Mouse (Mus musculus) myocyte (in vitro differentiated cells): ENCODE results near the gene Hist2h2be.

Experiments
- CEBPB ChIP-seq: IDR thresholded peaks from 2 replicates; pipeline ENCODE4 v1.6.1; 2011; ENCODE audit warnings: mild to moderate bottlenecking, moderate library complexity; ENCODE audit not compliant: poor library complexity, insufficient read depth, severe bottlenecking
- E2F4 ChIP-seq: IDR thresholded peaks from one replicate; pipeline ENCODE4 v1.6.1; 2011; ENCODE audit warnings: mild to moderate bottlenecking, control low read depth, moderate library complexity; ENCODE audit not compliant: insufficient read depth
- MAX ChIP-seq: IDR thresholded peaks from one replicate; pipeline ENCODE4 v1.6.1; 2011; ENCODE audit warnings: low read depth, mild to moderate bottlenecking, control low read depth
- MYOD1 ChIP-seq, 3 experiments: IDR thresholded peaks; one replicate each; pipeline ENCODE4 v1.6.1; 2011; ENCODE audit warnings: control low read depth in 2 of 3, low read depth in 2 of 3, mild to moderate bottlenecking in 2 of 3, moderate library complexity in 1 of 3; ENCODE audit not compliant: insufficient read length in 2 of 3, control insufficient read depth in 1 of 3
- MYOG ChIP-seq, 3 experiments: IDR thresholded peaks; one replicate each; pipeline ENCODE4 v1.6.1; 2011; ENCODE audit warnings: control low read depth in 2 of 3, low read depth in 2 of 3, mild to moderate bottlenecking in 2 of 3; ENCODE audit not compliant: insufficient read length in 2 of 3, control insufficient read depth in 1 of 3, insufficient read depth in 1 of 3
- POLR2A ChIP-seq: IDR thresholded peaks from one replicate; pipeline ENCODE4 v1.6.1; 2011; ENCODE audit warnings: low read depth, mild to moderate bottlenecking, control low read depth, moderate library complexity; ENCODE audit not compliant: insufficient read length
- POLR2AphosphoS2 ChIP-seq: IDR thresholded peaks from one replicate; pipeline ENCODE4 v1.6.1; 2011; ENCODE audit warnings: low read depth, control low read depth; ENCODE audit not compliant: insufficient read length
- REST ChIP-seq: IDR thresholded peaks from one replicate; pipeline ENCODE4 v1.6.1; 2011; ENCODE audit warnings: mild to moderate bottlenecking, control low read depth, moderate library complexity; ENCODE audit not compliant: insufficient read depth, insufficient read length
- SRF ChIP-seq: IDR thresholded peaks from one replicate; pipeline ENCODE4 v1.6.1; 2011; ENCODE audit warnings: low read depth; ENCODE audit not compliant: control insufficient read depth, insufficient read length
- TCF12 ChIP-seq: IDR thresholded peaks from one replicate; pipeline ENCODE4 v1.6.1; 2011; ENCODE audit warnings: mild to moderate bottlenecking, control low read depth; ENCODE audit not compliant: poor library complexity, insufficient read depth, severe bottlenecking
- TCF3 ChIP-seq: IDR thresholded peaks from one replicate; pipeline ENCODE4 v1.6.1; 2011; ENCODE audit warnings: low read depth, control low read depth; ENCODE audit not compliant: insufficient read length
- USF1 ChIP-seq: IDR thresholded peaks from one replicate; pipeline ENCODE4 v1.6.1; 2011; ENCODE audit warnings: low read depth, mild to moderate bottlenecking, control low read depth, moderate library complexity

DNA sequence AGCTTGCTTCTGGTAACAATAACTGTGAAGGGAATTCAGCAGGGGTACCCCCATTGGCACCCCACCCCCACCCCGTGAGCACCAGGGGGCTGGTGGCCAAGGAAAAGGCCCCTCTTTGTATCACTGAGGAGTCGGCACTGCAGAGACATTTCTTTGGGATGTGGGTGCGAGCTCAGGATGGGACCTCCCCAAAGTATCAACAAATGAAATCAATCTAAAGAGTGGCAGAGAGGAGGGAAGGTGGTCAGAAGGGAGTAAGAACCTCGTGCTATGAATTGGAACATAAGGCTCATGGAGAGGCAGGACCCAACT, 28.1 kb downstream of the Hist2h2be start:
- no peak for TF ChIP-seq POLR2A
- TF ChIP-seq MYOD1 (IDR thresholded peaks at IDR 0.05; ENCODE audit: control insufficient read depth in 1 of 3, insufficient read length in 2 of 3, low read depth in 2 of 3): no peak
- no peak for TF ChIP-seq REST
- no peak for TF ChIP-seq USF1
- no peak for TF ChIP-seq MYOG (IDR thresholded peaks at IDR 0.05; ENCODE audit: control insufficient read depth in 1 of 3, insufficient read depth in 1 of 3, insufficient read length in 2 of 3, low read depth in 2 of 3)
- no peak for TF ChIP-seq MAX
- TF ChIP-seq SRF: no peak
- TF ChIP-seq POLR2AphosphoS2: no peak
- no peak for TF ChIP-seq TCF3
- TF ChIP-seq CEBPB: no peak
- TF ChIP-seq TCF12: no peak
- no peak for TF ChIP-seq E2F4
